Mouse (Mus musculus) embryonic facial prominence, embryonic 12.5 days (tissue): ENCODE measurements at regions not wholly inside any gene's neighbourhood (a gene's known extent, or its start where the extent isn't known, plus 50 kb on each side); places are given as distances from the start of the nearest gene placed in this dataset.

Experiments
- ATAC-seq: fragments of 200-750 bp; cut with Nextera tagmentation; 2 replicates; pipeline ENCODE4 v1.8.0; 2017; ENCODE audit not compliant: insufficient number of reproducible peaks, insufficient read depth, low FRiP score, low TSS enrichment
- H3K27ac ChIP-seq: fragments of 300-500 bp; sonication (generic); 2 replicates; pipeline ENCODE4 v1.5.1; 2016; ENCODE audit warnings: mild to moderate bottlenecking
- H3K27me3 ChIP-seq: fragments of 300-500 bp; sonication (generic); 2 replicates; pipeline ENCODE4 v1.6.1; 2016; ENCODE audit warnings: mild to moderate bottlenecking, moderate library complexity
- H3K36me3 ChIP-seq: fragments of 300-500 bp; sonication (generic); 2 replicates; pipeline ENCODE4 v1.6.1; 2016; ENCODE audit warnings: mild to moderate bottlenecking
- H3K4me1 ChIP-seq: fragments of 300-500 bp; sonication (generic); 2 replicates; pipeline ENCODE4 v1.6.1; 2016
- H3K4me2 ChIP-seq: fragments of 300-500 bp; sonication (generic); replicated peaks from 2 replicates; pipeline ENCODE4 v1.6.1; 2016; ENCODE audit warnings: mild to moderate bottlenecking, moderate library complexity
- H3K4me3 ChIP-seq: fragments of 300-500 bp; sonication (generic); 2 replicates; pipeline ENCODE4 v1.5.1; 2016; ENCODE audit warnings: mild to moderate bottlenecking
- H3K9ac ChIP-seq: fragments of 300-500 bp; sonication (generic); 2 replicates; pipeline ENCODE4 v1.6.1; 2016; ENCODE audit warnings: mild to moderate bottlenecking, moderate library complexity
- H3K9me3 ChIP-seq: fragments of 300-500 bp; sonication (generic); 2 replicates; pipeline ENCODE4 v1.6.1; 2016; ENCODE audit warnings: mild to moderate bottlenecking, moderate library complexity
- WGBS: fragments of 180-500 bp; shearing (Covaris S2); methylation state at CpG from one replicate; pipeline ENCODE4 v1.1.7; 2016; 5-methylcytosine and 5-hydroxymethylcytosine counted together

- Histone ChIP-seq H3K4me2 (no peak overlapping the region), H3K36me3 (no peaks in the 10 kb centered on the region), H3K4me1 (0 out of 2 replicates have a peak, but pooled peaks cover 3% of the 10 kb centered on the region), H3K27me3 (no peaks in the 10 kb centered on the region), H3K4me3 (no peak overlapping the region), H3K9me3 (peaks cover 8% of the 10 kb centered on the region; the same call in 1 of the 2 replicates), H3K9ac (no peak overlapping the region), H3K27ac (no peak overlapping the region)
- WGBS: 74% methylated on average over 22 of the region's 22 CpGs
- no peak for ATAC-seq
These were observed 145.2 kb upstream of the Ubl3 start for GRCm38 (mm10) chr5:148697631-148698368.

- Histone ChIP-seq H3K27ac (no peak overlapping the region), H3K4me2 (no peak overlapping the region), H3K9ac (no peak overlapping the region), H3K4me3 (no peak overlapping the region), H3K27me3 (no peaks in the 10 kb centered on the region), H3K9me3 (peaks cover 8% of the 10 kb centered on the region; the same call in 1 of the 2 replicates), H3K4me1 (peaks cover 14% of the 10 kb centered on the region), H3K36me3 (no peaks in the 10 kb centered on the region)
- ATAC-seq: no peak
- WGBS: 29% methylated on average over 7 of the region's 7 CpGs
These were observed 141.8 kb upstream of the Ubl3 start for GRCm38 (mm10) chr5:148694352-148694751.

GRCm38 (mm10) chr5:148691486-148691885, 138.9 kb upstream of the Ubl3 start:
- Histone ChIP-seq H3K4me1 (peaks cover 14% of the 10 kb centered on the region), H3K4me2 (no peak overlapping the region), H3K9ac (no peak overlapping the region), H3K9me3 (peaks cover 8% of the 10 kb centered on the region; the same call in 1 of the 2 replicates), H3K27me3 (no peaks in the 10 kb centered on the region), H3K4me3 (no peak overlapping the region), H3K36me3 (no peaks in the 10 kb centered on the region), H3K27ac (no peak overlapping the region)
- WGBS: 74% methylated on average over 7 of the region's 7 CpGs
- ATAC-seq: no peak

- WGBS: 56% methylated on average over 8 of the region's 8 CpGs
- Histone ChIP-seq H3K9me3 (peaks cover 8% of the 10 kb centered on the region; the same call in 1 of the 2 replicates), H3K4me1 (peaks cover 14% of the 10 kb centered on the region), H3K4me3 (no peak overlapping the region), H3K36me3 (no peaks in the 10 kb centered on the region), H3K27ac (no peak overlapping the region), H3K27me3 (no peaks in the 10 kb centered on the region), H3K9ac (peak overlapping the region; percentile 15; the same call in 1 of the 2 replicates), H3K4me2 (no peak overlapping the region)
- no peak for ATAC-seq
These were observed 138.2 kb upstream of the Ubl3 start for GRCm38 (mm10) chr5:148690823-148691197.

GRCm38 (mm10) chr5:148690158-148690822, 137.7 kb upstream of the Ubl3 start:
- ATAC-seq: no peak
- Histone ChIP-seq H3K9me3 (peaks cover 6% of the 10 kb centered on the region; the same call in 1 of the 2 replicates), H3K27me3 (no peaks in the 10 kb centered on the region), H3K27ac (no peak overlapping the region), H3K9ac (no peak overlapping the region), H3K36me3 (no peaks in the 10 kb centered on the region), H3K4me1 (peaks cover 14% of the 10 kb centered on the region), H3K4me3 (no peak overlapping the region), H3K4me2 (no peak overlapping the region)
- WGBS: 56% methylated on average over 7 of the region's 7 CpGs

- no peaks in the 10 kb centered on the region for H3K9me3 ChIP-seq
- WGBS: 87% methylated on average over 9 of the region's 9 CpGs
- no peak overlapping the region for H3K9ac ChIP-seq
- H3K4me3 ChIP-seq: no peak overlapping the region
- H3K36me3 ChIP-seq: no peaks in the 10 kb centered on the region
- H3K4me2 ChIP-seq: no peak overlapping the region
- ATAC-seq: no peak
- H3K4me1 ChIP-seq: peaks cover 12% of the 10 kb centered on the region
- H3K27me3 ChIP-seq: no peaks in the 10 kb centered on the region
- H3K27ac ChIP-seq: no peak overlapping the region
These were observed 136.7 kb upstream of the Ubl3 start for GRCm38 (mm10) chr5:148689297-148689696.

GRCm38 (mm10) chr5:148688501-148688900, 135.9 kb upstream of the Ubl3 start:
- no peak overlapping the region for H3K27ac ChIP-seq

GRCm38 (mm10) chr5:148687827-148688226, 135.2 kb upstream of the Ubl3 start:
- H3K9me3 ChIP-seq: no peaks in the 10 kb centered on the region
- no peak overlapping the region for H3K9ac ChIP-seq
- no peaks in the 10 kb centered on the region for H3K36me3 ChIP-seq
- H3K27ac ChIP-seq: no peak overlapping the region
- WGBS: 59% methylated on average over 3 of the region's 3 CpGs
- peaks cover 10% of the 10 kb centered on the region for H3K4me1 ChIP-seq
- no peak for ATAC-seq
- no peaks in the 10 kb centered on the region for H3K27me3 ChIP-seq
- H3K4me3 ChIP-seq: no peak overlapping the region
- no peak overlapping the region for H3K4me2 ChIP-seq

More at GRCm38 (mm10) chr5:148688501-148688900, 135.9 kb upstream of the Ubl3 start:
- H3K4me1 ChIP-seq: peaks cover 10% of the 10 kb centered on the region
- H3K4me2 ChIP-seq: no peak overlapping the region
- WGBS: 75% methylated on average over 8 of the region's 8 CpGs
- ATAC-seq: no peak
- no peak overlapping the region for H3K4me3 ChIP-seq
- H3K9ac ChIP-seq: no peak overlapping the region
- no peaks in the 10 kb centered on the region for H3K27me3 ChIP-seq
- no peaks in the 10 kb centered on the region for H3K36me3 ChIP-seq
- H3K9me3 ChIP-seq: no peaks in the 10 kb centered on the region

GRCm38 (mm10) chr5:148684216-148684615, 131.6 kb upstream of the Ubl3 start:
- H3K36me3 ChIP-seq: no peaks in the 10 kb centered on the region
- H3K27me3 ChIP-seq: no peaks in the 10 kb centered on the region
- no peaks in the 10 kb centered on the region; the same call in 1 of the 2 replicates for H3K4me1 ChIP-seq
- H3K9me3 ChIP-seq: no peaks in the 10 kb centered on the region
- no peak overlapping the region for H3K27ac ChIP-seq
- H3K4me2 ChIP-seq: no peak overlapping the region
- 75% methylated on average over 11 of the region's 11 CpGs for WGBS
- no peak overlapping the region for H3K4me3 ChIP-seq
- H3K9ac ChIP-seq: no peak overlapping the region
- no peak for ATAC-seq

GRCm38 (mm10) chr5:148682553-148682952, 130.0 kb upstream of the Ubl3 start:
- Histone ChIP-seq H3K36me3 (no peaks in the 10 kb centered on the region), H3K27ac (no peak overlapping the region), H3K4me1 (no peaks in the 10 kb centered on the region), H3K9me3 (no peaks in the 10 kb centered on the region), H3K4me3 (no peak overlapping the region), H3K27me3 (no peaks in the 10 kb centered on the region), H3K4me2 (no peak overlapping the region), H3K9ac (no peak overlapping the region)
- ATAC-seq: no peak
- WGBS: 91% methylated on average over 6 of the region's 6 CpGs

GRCm38 (mm10) chr5:148680341-148680740, 127.8 kb upstream of the Ubl3 start:
- H3K27ac ChIP-seq: no peak overlapping the region
- H3K27me3 ChIP-seq: no peaks in the 10 kb centered on the region
- 83% methylated on average over 5 of the region's 5 CpGs for WGBS
- no peaks in the 10 kb centered on the region for H3K36me3 ChIP-seq
- no peaks in the 10 kb centered on the region for H3K4me1 ChIP-seq
- no peak for ATAC-seq
- no peak overlapping the region for H3K9ac ChIP-seq
- no peaks in the 10 kb centered on the region for H3K9me3 ChIP-seq
- no peak overlapping the region for H3K4me3 ChIP-seq
- H3K4me2 ChIP-seq: no peak overlapping the region

- H3K4me1 ChIP-seq: no peaks in the 10 kb centered on the region
- WGBS: 92% methylated on average over 4 of the region's 4 CpGs
- no peaks in the 10 kb centered on the region for H3K36me3 ChIP-seq
- no peak for ATAC-seq
- H3K4me3 ChIP-seq: no peak overlapping the region
- no peak overlapping the region for H3K4me2 ChIP-seq
- H3K27ac ChIP-seq: no peak overlapping the region
- no peaks in the 10 kb centered on the region for H3K9me3 ChIP-seq
- H3K27me3 ChIP-seq: no peaks in the 10 kb centered on the region
- H3K9ac ChIP-seq: no peak overlapping the region
These were observed 127.0 kb upstream of the Ubl3 start for GRCm38 (mm10) chr5:148679586-148679985.
